Mouse (Mus musculus) thymus, adult 2 months (tissue): ENCODE data around the gene Krtap3-1. TPM values are rescaled to one million over a fixed set of nuclear protein-coding genes. Genes with fewer than 3 reads are reported as not detected.

Source experiments
- DNase-seq: peaks from one replicate; pipeline ENCODE4 v3.0.0; 2021
- H3K27ac ChIP-seq: fragments of 200-500 bp; 2 replicates; pipeline ENCODE4 v1.5.1; 2012; ENCODE audit warnings: low read length, control low read depth; ENCODE audit not compliant: control insufficient read depth, insufficient read depth
- H3K27me3 ChIP-seq: fragments of 200-500 bp; 2 replicates; pipeline ENCODE4 v1.6.1; 2012; ENCODE audit warnings: mild to moderate bottlenecking, low read length, moderate library complexity, mixed read lengths; ENCODE audit not compliant: control insufficient read depth, insufficient read depth
- H3K36me3 ChIP-seq: fragments of 200-500 bp; 2 replicates; pipeline ENCODE4 v1.6.1; 2012; ENCODE audit warnings: mild to moderate bottlenecking, low read length, moderate library complexity; ENCODE audit not compliant: control insufficient read depth, insufficient read depth
- H3K4me1 ChIP-seq: fragments of 200-500 bp; replicated peaks from 2 replicates; pipeline ENCODE4 v1.6.1; 2012; ENCODE audit warnings: low read length; ENCODE audit not compliant: control insufficient read depth, insufficient read depth
- H3K4me3 ChIP-seq: fragments of 200-500 bp; 2 replicates; pipeline ENCODE4 v1.5.1; 2012; ENCODE audit warnings: mild to moderate bottlenecking, low read length, control low read depth, moderate library complexity; ENCODE audit not compliant: control insufficient read depth, insufficient read depth
- CTCF ChIP-seq: fragments of 200-500 bp; IDR thresholded peaks from 2 replicates; pipeline ENCODE4 v1.5.1; 2012; ENCODE audit warnings: mild to moderate bottlenecking, control low read depth, low read length, moderate library complexity, borderline replicate concordance; ENCODE audit not compliant: control insufficient read depth, poor library complexity, insufficient read depth; ENCODE audit errors: extremely low read depth
- POLR2A ChIP-seq: fragments of 200-500 bp; IDR thresholded peaks from 2 replicates; pipeline ENCODE4 v1.6.1; 2012; ENCODE audit warnings: mild to moderate bottlenecking, low read length, control low read depth, moderate library complexity; ENCODE audit not compliant: control insufficient read depth, poor library complexity, insufficient read depth; ENCODE audit errors: extremely low read depth
- WGBS: fragments of 180-500 bp; shearing (Covaris S2); methylation state at CpG from one replicate; pipeline ENCODE4 v1.1.7; 2018; 5-methylcytosine and 5-hydroxymethylcytosine counted together
- polyA plus RNA-seq: library from polyadenylated mRNA; depleted of rRNA; stranded (reverse); fragments of >200 nt; gene quantifications from 2 replicates; pipeline ENCODE4 v1.2.3, GENCODE M21; 2012

The Krtap3-1 gene
- polyA plus RNA-seq, 1 experiment = 0.81 TPM

DNA sequence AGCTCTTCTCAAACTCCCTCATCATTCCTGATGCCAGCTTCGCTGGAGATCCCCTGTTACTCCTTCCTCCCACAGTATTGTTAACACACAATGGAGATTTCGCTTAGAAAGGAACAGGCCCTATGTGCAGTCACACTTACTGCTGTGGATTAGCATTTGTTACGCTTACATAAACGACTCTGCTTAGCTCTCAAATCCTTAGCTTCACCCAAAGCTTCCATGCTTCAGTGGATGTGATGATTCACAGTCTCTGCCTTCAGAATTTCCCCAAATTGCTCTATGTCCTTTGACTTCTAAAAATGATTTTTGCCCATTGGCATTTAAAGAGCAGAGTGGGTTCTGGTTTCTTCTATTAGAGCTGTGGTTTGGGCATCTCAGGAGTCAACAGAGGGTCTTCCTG lies 6.7 kb upstream of the Krtap3-1 start:
- Histone ChIP-seq H3K4me1 (no peaks in the 10 kb centered on the region), H3K4me3 (no peak overlapping the region), H3K27me3 (no peaks in the 10 kb centered on the region), H3K36me3 (no peaks in the 10 kb centered on the region), H3K27ac (no peak overlapping the region)
- WGBS = 74% methylated on average over 4 of the region's 4 CpGs
- no peak for DNase-seq
- TF ChIP-seq CTCF (no peak), POLR2A (no peak)

DNA sequence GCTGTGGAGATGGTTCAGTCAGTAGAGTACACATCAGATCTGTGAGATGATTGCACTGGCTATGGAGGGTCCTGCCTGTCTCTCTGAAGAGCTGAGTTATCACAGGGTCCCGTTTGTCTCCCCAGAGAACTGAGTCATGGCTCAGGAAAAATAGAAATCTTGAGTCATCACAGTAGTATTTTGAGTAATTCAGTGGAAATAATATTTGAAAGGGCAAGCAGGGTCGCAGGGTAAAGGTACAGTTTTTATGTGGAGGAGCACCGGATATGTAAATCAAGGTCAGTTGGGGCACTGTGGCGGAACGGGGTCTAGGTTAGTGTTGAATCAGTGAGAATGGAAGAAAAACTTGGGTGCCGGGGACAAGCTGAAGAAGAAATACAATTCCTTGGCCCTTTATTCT lies 3.9 kb downstream of the Krtap3-1 start:
- WGBS = 91% methylated on average over 6 of the region's 6 CpGs
- Histone ChIP-seq H3K27me3 (no peaks in the 10 kb centered on the region), H3K4me3 (no peak overlapping the region), H3K4me1 (no peaks in the 10 kb centered on the region), H3K36me3 (no peaks in the 10 kb centered on the region), H3K27ac (no peak overlapping the region)
- no peak for DNase-seq
- TF ChIP-seq CTCF = no peak
- TF ChIP-seq POLR2A = no peak

DNA sequence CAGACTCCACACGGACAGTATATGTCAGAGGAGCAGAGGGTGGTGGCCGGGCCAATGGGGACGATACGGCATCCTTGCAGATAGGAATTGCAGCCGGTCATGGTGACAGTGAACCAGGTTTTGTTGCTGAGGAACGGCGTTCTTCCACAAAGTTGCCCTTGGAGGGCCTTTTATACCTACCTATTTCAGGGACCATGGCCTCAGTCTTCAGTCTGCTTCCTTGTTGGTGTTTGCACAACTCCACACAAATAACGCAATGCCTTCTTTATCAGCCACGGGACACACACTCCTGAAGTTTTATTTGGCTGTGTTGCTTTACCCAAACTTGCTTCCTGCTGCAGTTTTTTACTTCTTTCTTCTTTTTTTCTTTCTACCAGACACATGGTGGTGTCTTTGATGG lies 7.1 kb downstream of the Krtap3-1 start, which contains the start of gene Gm11939:
Gene Gm11939, minus strand, starts transcription at position 101 of the 400 bp plus-strand sequence.
- TF ChIP-seq CTCF (no peak), POLR2A (no peak)
- Histone ChIP-seq H3K27ac (no peak within 1 kb of the TSS), H3K36me3 (no peaks in the 10 kb centered on the region), H3K4me3 (no peak within 1 kb of the TSS), H3K4me1 (no peaks in the 10 kb centered on the region), H3K27me3 (no peaks in the 10 kb centered on the region)
- WGBS = 94% methylated on average over 9 of the region's 9 CpGs
- no peak for DNase-seq

DNA sequence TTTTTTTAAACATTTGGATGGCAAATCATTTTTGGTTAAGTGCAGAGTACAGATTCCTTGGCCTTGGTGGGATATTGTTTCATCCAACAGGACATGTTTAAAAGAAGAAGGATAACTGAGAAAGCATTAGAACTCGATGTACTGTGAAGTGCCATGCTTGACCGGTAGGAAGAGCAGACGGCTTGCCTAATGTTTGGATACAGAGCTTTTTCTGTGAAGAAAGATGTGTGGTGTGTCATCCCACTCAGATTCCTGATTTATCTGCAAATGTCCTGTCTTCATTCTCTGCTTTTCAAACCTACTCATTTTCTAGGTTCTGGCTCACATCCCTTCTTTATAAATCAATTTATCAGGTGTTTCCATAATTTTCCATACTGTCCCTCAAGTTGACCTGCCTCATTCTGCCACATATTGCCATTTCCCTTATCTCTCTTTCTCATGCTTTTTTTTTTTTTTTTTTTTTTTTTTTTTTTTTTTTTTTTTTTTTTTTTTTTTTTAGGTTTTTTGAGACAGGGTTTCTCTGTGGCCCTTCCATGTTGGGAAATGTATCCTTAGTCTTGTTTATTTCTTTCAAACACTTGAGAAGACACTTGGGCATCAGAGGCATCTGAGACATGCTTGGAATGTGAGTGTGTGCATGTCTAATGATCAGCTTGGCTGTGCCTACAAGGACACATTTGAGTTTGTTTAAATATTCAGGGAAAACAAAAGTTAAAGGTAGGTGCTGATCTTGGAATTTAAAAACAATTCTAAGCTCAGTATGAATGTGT lies 8.3 kb downstream of the Krtap3-1 start:
- WGBS = 91% methylated on average over 3 of the region's 3 CpGs
- H3K4me3 ChIP-seq = no peak overlapping the region
- no peaks in the 10 kb centered on the region for H3K36me3 ChIP-seq
- TF ChIP-seq POLR2A (no peak), CTCF (no peak)
- no peak overlapping the region for H3K27ac ChIP-seq
- no peaks in the 10 kb centered on the region for H3K27me3 ChIP-seq
- no peaks in the 10 kb centered on the region for H3K4me1 ChIP-seq
- no peak for DNase-seq

DNA sequence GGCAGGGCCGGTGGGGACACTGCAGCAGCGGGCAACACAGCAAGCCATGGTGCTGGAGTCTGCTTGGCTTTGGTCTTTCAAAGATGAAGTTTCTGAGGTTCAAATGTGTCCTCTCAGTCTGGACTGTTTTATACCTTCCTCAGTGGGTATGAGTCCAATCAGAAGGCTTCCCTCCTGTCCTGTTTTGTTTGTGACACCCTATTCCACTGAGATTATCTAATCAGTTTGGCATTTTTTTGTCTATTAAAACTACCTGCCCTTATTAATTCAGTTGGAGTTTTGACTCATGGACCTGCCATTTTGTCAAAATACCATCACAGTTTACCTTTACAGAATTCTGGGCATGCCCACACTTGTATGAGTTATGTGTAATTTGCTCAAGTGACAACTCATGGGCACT lies 9.7 kb downstream of the Krtap3-1 start, which contains the start of gene Krtap3-2:
Gene Krtap3-2, minus strand, starts transcription at position 101 of the 400 bp plus-strand sequence.
- no peaks in the 10 kb centered on the region for H3K36me3 ChIP-seq
- H3K27ac ChIP-seq = no peak within 1 kb of the TSS
- no peak for DNase-seq
- WGBS = 84% methylated on average over 2 of the region's 2 CpGs
- no peaks in the 10 kb centered on the region for H3K4me1 ChIP-seq
- no peak for TF ChIP-seq POLR2A
- no peak for TF ChIP-seq CTCF
- no peaks in the 10 kb centered on the region for H3K27me3 ChIP-seq
- H3K4me3 ChIP-seq = no peak within 1 kb of the TSS

DNA sequence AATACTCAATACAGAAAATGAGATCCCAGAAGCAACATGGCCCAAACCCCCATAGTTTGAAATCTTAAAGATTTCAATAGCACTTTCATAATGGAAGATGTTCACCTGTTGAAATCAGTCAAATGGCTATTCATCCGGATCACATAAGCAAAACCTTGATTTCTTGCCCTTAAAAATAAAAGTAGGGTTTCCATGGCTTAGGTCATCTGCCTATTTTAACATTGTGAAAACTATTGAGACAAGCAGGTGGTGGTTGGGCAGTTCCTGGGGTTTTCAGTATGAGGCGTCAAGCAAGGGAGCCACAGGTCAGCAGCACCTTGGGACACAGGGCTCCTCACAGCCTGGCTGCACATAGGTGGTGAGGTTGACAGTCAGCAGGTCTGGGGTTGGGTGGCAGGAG lies 10.2 kb downstream of the Krtap3-1 start:
- Histone ChIP-seq H3K4me1 (no peaks in the 10 kb centered on the region), H3K4me3 (no peak overlapping the region), H3K36me3 (no peaks in the 10 kb centered on the region), H3K27me3 (no peaks in the 10 kb centered on the region), H3K27ac (no peak overlapping the region)
- DNase-seq = no peak
- no peak for TF ChIP-seq CTCF
- no peak for TF ChIP-seq POLR2A
- WGBS = 95% methylated on average over 2 of the region's 2 CpGs
